Mouse (Mus musculus) C2C12 (cell line): ENCODE data around the gene Nup35. TPM values are rescaled to one million over a fixed set of nuclear protein-coding genes. Genes with fewer than 3 reads are reported as not detected.

Source experiments
- H3K27me3 ChIP-seq: one replicate; pipeline ENCODE4 v1.6.1; 2011; ENCODE audit not compliant: control insufficient read depth, insufficient read depth, insufficient read length
- H3K36me3 ChIP-seq: one replicate; pipeline ENCODE4 v1.6.1; 2011; ENCODE audit not compliant: control insufficient read depth, insufficient read depth
- H3K4me3 ChIP-seq: one replicate; pipeline ENCODE4 v1.5.1; 2011; ENCODE audit warnings: mild to moderate bottlenecking, control low read depth; ENCODE audit not compliant: poor library complexity, insufficient read depth, severe bottlenecking
- H3K79me2 ChIP-seq: one replicate; pipeline ENCODE4 v1.6.1; 2011; ENCODE audit not compliant: control insufficient read depth, insufficient read depth
- H3K79me3 ChIP-seq: one replicate; pipeline ENCODE4 v1.6.1; 2011; ENCODE audit warnings: low read depth, control low read depth
- H3ac ChIP-seq: one replicate; pipeline ENCODE3; 2011; ENCODE audit warnings: low read depth; ENCODE audit not compliant: control insufficient read depth, insufficient read length
- CEBPB ChIP-seq: IDR thresholded peaks from one replicate; pipeline ENCODE4 v1.6.1; 2011; ENCODE audit warnings: low read depth, mild to moderate bottlenecking, control low read depth, moderate library complexity
- CTCF ChIP-seq: IDR thresholded peaks from one replicate; pipeline ENCODE4 v1.5.1; 2011; ENCODE audit not compliant: control insufficient read depth, insufficient read depth, insufficient read length
- FOSL1 ChIP-seq: IDR thresholded peaks from one replicate; pipeline ENCODE4 v1.8.0; 2011; ENCODE audit warnings: mild to moderate bottlenecking, low read length; ENCODE audit not compliant: poor library complexity, insufficient read depth, severe bottlenecking
- MAX ChIP-seq: IDR thresholded peaks from one replicate; pipeline ENCODE4 v1.6.1; 2011; ENCODE audit warnings: mild to moderate bottlenecking, control low read depth
- MYOD1 ChIP-seq: IDR thresholded peaks from one replicate; pipeline ENCODE4 v1.6.1; 2011; ENCODE audit warnings: low read depth; ENCODE audit not compliant: control insufficient read depth, insufficient read length
- MYOG ChIP-seq: IDR thresholded peaks from one replicate; pipeline ENCODE4 v1.6.1; 2011; ENCODE audit not compliant: control insufficient read depth, insufficient read length; ENCODE audit errors: extremely low read depth
- USF1 ChIP-seq: IDR thresholded peaks from one replicate; pipeline ENCODE4 v1.6.1; 2011; ENCODE audit warnings: low read depth, mild to moderate bottlenecking, control low read depth, moderate library complexity
- microRNA-seq: library from miRNA; unstranded; fragments of <30 nt; microRNA quantifications from one replicate; pipeline ENCODE4, GENCODE M21; 2019; ENCODE audit warnings: borderline microRNAs expressed
- polyA plus RNA-seq: library from polyadenylated mRNA; unstranded; fragments of >200 nt; fragmentation: generic; extraction: Trizol; gene quantifications from one replicate; pipeline ENCODE4 v1.2.1, GENCODE M21; 2012; ENCODE audit warnings: missing spikeins

Nup35 gene
- polyA plus RNA-seq, 1 experiment = 38.3 TPM

DNA sequence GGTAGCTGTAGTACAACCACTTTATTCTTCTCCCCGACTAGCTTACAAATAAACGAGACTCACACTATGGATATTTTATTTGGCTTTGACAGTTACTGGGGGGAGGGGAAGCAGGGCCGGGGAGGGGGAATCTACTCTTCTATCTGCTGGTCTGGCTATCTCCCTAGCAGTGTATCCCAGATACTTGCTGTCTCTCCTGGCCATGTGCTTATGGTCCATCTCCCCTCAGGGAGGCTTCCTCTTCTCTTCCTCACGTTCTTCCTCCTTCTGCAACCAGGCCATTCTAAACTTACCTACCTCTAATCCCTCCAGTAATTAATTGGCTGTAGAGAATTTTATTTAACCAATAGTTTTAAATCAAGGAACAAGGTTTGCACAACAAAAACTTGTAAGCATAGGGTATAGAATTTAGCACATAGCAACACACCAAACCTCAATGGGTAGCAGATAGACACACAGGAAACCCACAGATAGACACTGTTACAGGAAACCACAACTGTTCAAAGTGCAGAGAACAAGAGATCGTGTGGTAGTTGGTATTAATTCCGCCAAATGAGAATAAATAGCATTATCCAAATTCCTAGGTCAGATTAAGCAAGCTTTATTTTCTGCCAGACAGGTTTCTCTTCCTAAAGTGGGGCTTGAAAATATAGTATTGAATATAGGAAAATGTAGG is 67.5 kb downstream of the Nup35 start:
- Histone ChIP-seq H3K27me3 (no peaks in the 10 kb centered on the region), H3K79me3 (no peaks in the 10 kb centered on the region), H3ac (no peak overlapping the region), H3K4me3 (no peak overlapping the region), H3K36me3 (no peaks in the 10 kb centered on the region), H3K79me2 (no peaks in the 10 kb centered on the region)
- TF ChIP-seq CTCF (no peak), MYOG (no peak), CEBPB (no peak), USF1 (no peak), MAX (no peak), MYOD1 (no peak), FOSL1 (no peak)

DNA sequence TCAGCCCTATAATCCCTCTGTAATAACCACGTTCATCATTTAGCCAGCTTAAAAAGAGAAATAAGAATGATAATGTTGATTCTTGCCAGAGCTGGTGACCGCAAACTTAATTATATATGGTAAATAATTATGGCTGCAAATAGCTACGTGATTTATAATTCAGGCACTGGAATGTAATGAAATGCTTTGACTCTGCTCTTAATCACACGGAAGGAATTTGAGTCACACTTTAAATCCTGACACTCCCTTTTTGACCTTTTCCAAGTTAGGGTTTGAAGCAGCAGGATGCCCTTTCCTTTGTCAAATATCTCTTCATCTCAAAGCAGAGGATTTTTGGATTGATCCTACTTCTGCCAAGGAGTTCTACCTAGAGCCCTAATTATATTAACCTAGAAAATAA is 71.2 kb downstream of the Nup35 start:
- Histone ChIP-seq H3K36me3 (no peaks in the 10 kb centered on the region), H3K79me3 (no peaks in the 10 kb centered on the region), H3K27me3 (no peaks in the 10 kb centered on the region), H3K79me2 (no peaks in the 10 kb centered on the region), H3K4me3 (no peak overlapping the region), H3ac (no peak overlapping the region)
- TF ChIP-seq CEBPB (no peak), FOSL1 (peak; percentile 54)

DNA sequence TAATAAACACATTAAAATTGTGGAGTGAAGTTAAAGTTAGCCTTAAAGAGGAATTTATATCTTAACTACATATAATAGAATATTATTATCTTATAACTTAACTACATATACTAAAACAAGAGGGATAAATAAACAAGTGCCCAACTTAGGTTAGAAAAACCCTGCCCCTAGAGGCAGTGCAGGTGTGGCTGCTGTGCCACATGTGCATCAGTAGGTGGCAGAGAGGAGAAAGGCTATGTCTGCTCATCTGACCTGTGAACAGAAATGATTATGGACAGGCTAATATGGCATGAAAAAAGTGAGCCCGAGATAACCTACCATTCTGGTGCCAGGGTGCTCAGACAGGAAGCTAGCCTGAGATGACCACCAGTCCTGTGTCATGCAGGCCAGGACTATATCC is 90.4 kb downstream of the Nup35 start:
- Histone ChIP-seq H3K27me3 (no peaks in the 10 kb centered on the region), H3ac (no peak overlapping the region), H3K79me2 (no peaks in the 10 kb centered on the region), H3K79me3 (no peaks in the 10 kb centered on the region), H3K36me3 (no peaks in the 10 kb centered on the region), H3K4me3 (no peak overlapping the region)
- TF ChIP-seq MYOD1 = no peak
- TF ChIP-seq FOSL1 = no peak
- no peak for TF ChIP-seq MYOG
- no peak for TF ChIP-seq MAX
- no peak for TF ChIP-seq CTCF
- no peak for TF ChIP-seq CEBPB
- TF ChIP-seq USF1 = no peak

Small RNA genes within 50 kb of the gene (microRNA-seq; reads per million reads assigned to microRNA genes)
- gene Mir684-1 = not detected

Other genes starting within 250 kb of the Nup35 start
- 0.01 TPM for gene Frzb, start 169.6 kb upstream of the Nup35 start, polyA plus RNA-seq
- gene Nckap1, start 35.9 kb upstream of the Nup35 start, polyA plus RNA-seq = 30.4 TPM
- gene Dusp19, start 191 bp upstream of the Nup35 start, polyA plus RNA-seq = 4.8 TPM